Mouse (Mus musculus): ENCODE data around the gene Baiap2.

DNA sequence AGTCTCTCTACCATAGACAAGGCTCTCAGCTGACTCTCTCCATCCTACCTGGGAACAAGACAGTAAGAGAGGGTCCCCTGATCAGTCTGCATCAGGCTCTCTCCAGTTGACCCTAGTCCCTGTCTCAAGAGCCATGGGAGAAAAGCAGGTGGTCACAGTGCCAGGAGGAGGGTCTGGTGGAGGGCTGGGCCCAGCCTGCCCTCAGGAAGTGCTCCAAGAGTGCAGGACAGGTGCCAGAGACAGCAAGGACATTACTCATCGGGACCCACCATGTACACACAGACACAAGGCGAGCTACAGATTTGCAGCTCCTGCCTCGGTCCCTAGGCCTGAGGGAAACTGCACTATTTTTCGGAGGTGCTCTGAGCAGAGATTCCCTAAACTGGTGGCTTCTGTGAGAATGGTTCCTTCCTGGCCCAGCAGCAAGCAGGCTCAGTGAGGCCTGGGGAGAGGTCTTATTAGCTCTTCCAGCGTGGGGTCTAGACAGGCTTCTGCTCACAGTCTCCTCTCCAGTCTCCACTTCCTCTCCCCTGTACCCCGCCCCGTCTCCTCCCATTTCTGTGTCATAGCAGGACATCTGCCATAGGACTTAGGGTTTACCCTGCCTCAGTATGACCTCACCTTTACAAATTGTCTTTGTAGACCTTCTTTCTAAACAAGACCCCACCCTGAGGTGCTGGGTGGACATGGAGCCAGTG, 99.7 kb downstream of the Baiap2 start:
- TF ChIP-seq CTCF (IDR thresholded peaks at IDR 0.05; ENCODE audit: low read depth, low read length) (no peak), POLR2A (IDR thresholded peaks at IDR 0.05; ENCODE audit: extremely low read depth, insufficient read depth, low read length) (no peak)
